Mouse (Mus musculus): ENCODE results near the gene Cdc34.

Cdc34 gene

DNA sequence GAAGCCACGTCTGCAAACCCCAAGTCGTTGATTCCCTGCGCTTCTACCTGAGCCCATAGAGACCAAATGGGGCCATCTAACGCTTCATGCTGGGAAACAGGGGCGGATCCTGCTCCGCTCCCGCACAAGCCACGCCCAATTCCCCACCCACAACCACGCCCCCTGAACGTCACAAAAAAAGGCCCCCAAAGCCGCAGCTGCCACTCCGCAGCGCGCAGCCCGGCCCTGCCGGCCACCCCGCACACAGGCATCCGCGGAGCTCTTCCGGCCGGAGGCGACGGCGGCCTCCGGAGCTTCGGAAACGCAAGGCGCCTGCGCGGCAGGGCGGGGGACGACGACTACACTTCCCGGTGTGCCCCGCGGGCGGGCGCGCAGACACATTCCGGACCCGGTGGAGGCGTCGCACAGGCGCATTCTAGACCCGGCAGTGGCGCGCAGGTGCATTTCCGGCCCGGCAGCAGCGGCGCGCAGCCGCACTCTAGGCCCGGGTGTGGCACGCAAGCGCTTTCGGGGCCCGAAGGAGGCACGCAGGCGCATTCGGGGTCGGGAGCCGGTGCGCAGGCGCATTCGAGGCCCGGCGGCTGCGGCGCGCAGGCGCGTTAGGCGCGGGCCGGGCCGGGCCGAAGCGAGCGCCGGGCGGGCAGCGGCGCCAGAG is at the start of gene Cdc34:
Gene Cdc34, plus strand, starts transcription at position 605 of the 655 bp plus-strand sequence.
- DNase-seq (ENCODE audit: extremely low spot score, low read depth, low spot score): no peak

GRCm38 (mm10) chr10:79633006-79633777 is 48.8 kb upstream of the Cdc34 start:
- DNase-seq (ENCODE audit: extremely low spot score, low read depth, low spot score): no peak

GRCm38 (mm10) chr10:79636287-79636686 is 45.7 kb upstream of the Cdc34 start:
- no peak for DNase-seq (ENCODE audit: extremely low spot score, low read depth, low spot score)

GRCm38 (mm10) chr10:79637128-79638110 is 44.6 kb upstream of the Cdc34 start, which contains the start of gene Shc2:
Gene Shc2, minus strand, starts transcription at chr10:79637918.
- no peak for DNase-seq (ENCODE audit: extremely low spot score, low read depth, low spot score)

DNA sequence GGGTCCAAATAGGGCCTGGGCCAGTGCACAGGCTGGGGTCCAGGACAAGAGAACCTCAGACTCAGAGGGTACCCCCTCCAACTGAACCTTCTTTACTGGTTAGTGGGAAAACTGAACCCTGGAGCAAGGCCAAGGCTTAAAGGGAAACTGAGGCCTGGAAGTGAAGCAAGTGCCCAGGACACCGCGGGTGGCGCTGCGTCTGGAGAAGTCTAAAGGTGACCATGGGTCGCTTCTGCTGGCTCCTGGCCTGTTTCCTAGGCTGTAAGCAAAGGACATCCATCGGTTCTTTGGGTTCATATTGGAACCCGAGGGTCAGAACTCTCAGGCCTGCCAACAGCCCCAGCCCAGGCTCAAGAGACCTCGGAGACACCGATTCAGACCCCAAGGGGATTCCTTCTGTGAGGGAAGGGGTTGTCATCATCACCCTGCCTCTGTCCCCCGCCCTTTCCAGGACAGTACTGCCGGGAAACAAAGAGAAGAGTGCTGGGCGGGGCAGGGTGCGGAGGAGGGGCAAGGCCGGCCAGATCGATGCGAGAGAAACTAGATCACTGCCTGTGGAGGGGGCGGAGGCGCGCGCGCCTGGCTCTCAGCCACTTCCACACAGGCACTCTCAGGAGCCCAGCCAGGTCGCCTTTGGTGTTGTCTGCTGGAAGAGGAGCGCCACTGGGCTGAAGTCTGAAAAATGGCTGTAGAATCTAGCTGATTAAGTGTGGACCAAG is 43.4 kb upstream of the Cdc34 start:
- DNase-seq (ENCODE audit: extremely low spot score, low read depth, low spot score): no peak

DNA sequence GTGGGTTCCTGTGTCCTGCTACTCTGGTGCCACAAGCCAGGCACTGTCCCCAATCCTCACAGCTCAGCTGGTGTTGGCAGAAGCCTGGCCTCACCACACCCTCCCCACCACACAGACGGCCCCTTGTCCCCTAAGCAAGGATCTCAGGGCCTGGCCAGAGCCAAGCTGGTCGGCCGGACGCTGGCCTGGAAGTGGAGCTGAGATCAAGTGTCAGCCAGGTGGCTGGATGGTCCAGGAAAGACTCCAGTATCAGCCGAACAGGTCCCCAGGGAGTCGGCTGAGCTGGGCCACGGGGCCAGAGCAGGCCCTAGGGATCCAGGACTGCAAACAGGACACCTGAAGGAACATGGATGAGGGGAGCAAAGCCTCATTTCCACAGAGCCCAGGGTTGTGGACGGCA is 36.3 kb upstream of the Cdc34 start, which contains the start of gene Odf3l2:
Gene Odf3l2, minus strand, starts transcription at position 28 of the 400 bp plus-strand sequence.
- DNase-seq (ENCODE audit: extremely low spot score, low read depth, low spot score): no peak

- DNase-seq (ENCODE audit: extremely low spot score, low read depth, low spot score): peak; percentile 64
These were observed 32.8 kb upstream of the Cdc34 start for GRCm38 (mm10) chr10:79649070-79649751.

DNA sequence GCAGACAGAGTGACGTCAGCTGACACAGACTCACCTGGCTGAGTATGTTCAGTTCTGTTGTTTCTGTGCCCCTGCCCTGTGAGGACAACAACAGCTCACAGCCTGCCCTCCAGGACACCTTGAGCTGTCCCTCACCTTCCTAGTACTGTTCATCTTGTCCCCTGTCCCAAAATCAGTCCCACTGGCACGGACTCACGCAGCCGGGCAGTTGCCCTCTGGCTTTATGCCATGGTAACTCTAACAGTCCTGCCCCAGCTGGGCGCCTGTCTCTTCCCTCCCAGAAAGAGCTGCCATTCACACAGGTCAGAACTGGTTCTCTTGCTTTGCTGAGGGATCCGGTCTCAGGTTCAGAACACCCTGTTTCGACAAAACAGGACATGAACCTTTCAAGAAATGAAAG is 29.2 kb upstream of the Cdc34 start:
- DNase-seq (ENCODE audit: extremely low spot score, low read depth, low spot score): no peak

GRCm38 (mm10) chr10:79654946-79655395 is 27.0 kb upstream of the Cdc34 start:
- peak; percentile 58 for DNase-seq (ENCODE audit: extremely low spot score, low read depth, low spot score)

DNA sequence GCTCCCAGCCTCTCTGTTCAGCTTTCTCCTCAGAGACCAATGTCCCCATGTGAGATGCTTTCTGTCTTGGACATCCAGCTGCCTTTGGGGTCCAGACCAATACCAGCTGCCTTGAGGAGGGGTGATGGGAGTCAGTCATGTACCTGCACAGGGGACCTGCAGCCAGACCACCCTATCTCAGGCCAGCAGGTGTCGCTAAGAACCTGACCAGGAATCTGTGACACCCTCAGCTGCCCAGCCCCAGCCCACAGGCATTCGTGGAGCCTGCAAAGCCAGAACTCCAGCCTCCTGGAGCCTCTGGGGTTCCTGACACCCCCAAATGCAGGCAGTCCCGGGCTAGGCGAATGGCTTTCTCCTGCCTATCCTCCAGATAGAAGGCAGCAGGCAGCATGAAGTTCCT is 23.2 kb upstream of the Cdc34 start:
- DNase-seq (ENCODE audit: extremely low spot score, low read depth, low spot score): no peak

DNA sequence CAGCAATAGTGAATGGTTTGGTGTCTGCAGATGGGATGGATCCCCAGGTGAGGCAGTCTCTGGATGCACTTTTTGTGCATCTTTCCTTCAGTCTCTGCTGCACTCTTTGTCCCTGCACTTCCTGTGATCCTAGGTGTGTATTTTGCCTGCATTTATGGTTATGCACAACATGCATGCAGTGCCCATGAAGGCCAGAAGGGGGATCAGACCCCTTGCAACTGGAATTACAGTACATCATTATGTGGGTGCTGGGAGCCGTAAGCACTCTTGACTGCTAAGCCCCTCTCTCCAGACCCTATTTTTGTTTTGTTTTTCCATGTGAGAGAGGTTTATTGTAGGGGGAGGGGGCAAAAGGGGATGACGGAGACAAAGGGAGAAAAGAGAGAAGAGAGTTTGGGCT is 21.7 kb upstream of the Cdc34 start:
- no peak for DNase-seq (ENCODE audit: extremely low spot score, low read depth, low spot score)

- no peak for DNase-seq (ENCODE audit: extremely low spot score, low read depth, low spot score)
These were observed 20.1 kb upstream of the Cdc34 start for GRCm38 (mm10) chr10:79661861-79662260.

GRCm38 (mm10) chr10:79664131-79664665 is 17.8 kb upstream of the Cdc34 start, which contains the start of gene Madcam1:
Gene Madcam1, plus strand, starts transcription at chr10:79664559.
- peak; percentile 26 for DNase-seq (ENCODE audit: extremely low spot score, low read depth, low spot score)

DNA sequence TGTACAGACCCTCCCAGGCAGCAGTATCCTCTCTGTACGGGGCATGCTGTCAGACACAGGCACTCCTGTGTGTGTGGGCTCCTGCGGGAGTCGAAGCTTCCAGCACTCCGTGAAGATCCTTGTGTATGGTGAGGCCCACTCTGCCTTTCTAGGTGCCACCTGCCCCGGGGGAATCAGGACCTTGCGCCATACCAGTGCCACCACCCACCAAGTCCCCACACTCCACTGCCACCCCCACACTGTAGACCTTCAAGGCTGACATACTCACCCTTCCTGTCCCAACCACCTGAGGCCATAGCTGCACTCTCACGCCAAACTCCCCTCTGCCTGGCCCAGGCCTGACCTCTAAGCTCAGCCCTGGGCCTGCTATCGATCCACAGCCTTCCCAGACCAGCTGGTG is 16.9 kb upstream of the Cdc34 start:
- DNase-seq (ENCODE audit: extremely low spot score, low read depth, low spot score): no peak

GRCm38 (mm10) chr10:79666493-79666892 is 15.5 kb upstream of the Cdc34 start:
- DNase-seq (ENCODE audit: extremely low spot score, low read depth, low spot score): no peak

DNA sequence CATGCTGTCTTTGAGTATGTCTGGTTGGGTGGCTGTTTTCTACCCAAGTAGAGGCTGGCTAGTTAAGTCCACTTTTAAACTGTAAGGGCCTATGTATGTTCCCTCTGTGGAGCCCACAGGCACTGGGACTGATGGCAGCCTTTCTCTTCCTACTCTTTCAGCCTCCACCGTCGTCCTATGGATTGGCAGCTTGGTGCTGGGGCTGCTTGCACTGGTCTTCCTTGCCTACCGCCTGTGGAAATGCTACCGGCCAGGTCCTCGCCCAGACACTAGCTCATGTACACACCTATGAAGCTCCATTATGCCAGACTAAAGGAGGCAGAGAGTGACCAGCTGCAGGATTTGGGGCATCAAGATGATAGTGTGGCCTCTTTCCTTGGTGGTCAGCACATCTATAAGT is 13.9 kb upstream of the Cdc34 start:
- DNase-seq (ENCODE audit: extremely low spot score, low read depth, low spot score): no peak

GRCm38 (mm10) chr10:79668771-79669575 is 13.0 kb upstream of the Cdc34 start, which contains the start of gene Tpgs1:
Gene Tpgs1, plus strand, starts transcription at chr10:79669369.
- DNase-seq (ENCODE audit: extremely low spot score, low read depth, low spot score): peak; percentile 86

GRCm38 (mm10) chr10:79669576-79670057 is 12.4 kb upstream of the Cdc34 start:
- DNase-seq (ENCODE audit: extremely low spot score, low read depth, low spot score): peak; percentile 46

Data from hindlimb bud, embryonic 11.5 days (tissue).